Mouse (Mus musculus) kidney, postnatal 25 days (tissue): ENCODE results near the gene Wipf2.
"Not testable (repeated sequence)": the region's sequence is repeated elsewhere in the genome, so short reads cannot be mapped to it uniquely, and the experiment has no call there.

Experiments used
- DNase-seq, 2 experiments: peaks; one replicate each; pipeline ENCODE4 v3.0.0; 2021; ENCODE audit warnings: mixed read lengths in 2 of 2

Gene Wipf2

DNA sequence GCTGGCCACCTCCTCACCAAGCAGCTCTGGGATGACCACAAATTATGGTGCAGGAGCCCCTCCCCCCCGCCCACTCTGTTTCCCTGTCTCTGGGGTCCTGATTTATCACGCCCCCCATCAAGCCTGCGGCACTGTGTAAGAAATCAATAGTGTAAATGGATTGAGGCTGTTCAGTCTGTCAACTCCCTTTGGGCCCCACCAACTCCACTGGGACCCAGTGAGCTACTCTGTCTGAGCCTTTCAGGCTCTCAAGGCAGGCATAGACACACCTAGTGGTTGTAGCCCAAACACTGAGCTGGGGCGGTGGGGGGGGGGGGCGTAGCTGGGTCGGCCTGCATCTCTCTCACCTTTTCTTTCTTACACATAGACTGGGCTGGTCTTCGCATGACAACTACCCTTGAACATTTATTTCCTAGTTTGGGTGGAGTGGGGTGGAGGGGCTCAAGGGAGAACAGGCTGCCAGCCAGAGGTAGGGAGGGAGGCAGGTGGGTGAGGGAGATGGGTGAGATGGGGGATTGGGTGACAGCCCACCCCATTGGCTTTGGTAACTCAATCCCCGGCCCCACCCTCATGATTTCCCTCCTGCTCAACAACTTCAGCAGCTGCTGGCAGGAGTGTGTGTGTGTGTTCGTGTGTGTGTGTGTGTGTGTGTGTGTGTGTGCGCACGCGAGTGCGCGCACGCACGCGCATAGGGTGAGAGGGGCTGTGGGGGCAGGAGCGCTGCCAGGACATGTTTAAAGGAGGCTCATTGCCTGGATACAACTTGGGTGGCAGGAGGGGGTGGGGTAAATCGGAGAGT, 69.1 kb downstream of the Wipf2 start:
- peak in 1 of 2 experiments; percentile 40 for DNase-seq

DNA sequence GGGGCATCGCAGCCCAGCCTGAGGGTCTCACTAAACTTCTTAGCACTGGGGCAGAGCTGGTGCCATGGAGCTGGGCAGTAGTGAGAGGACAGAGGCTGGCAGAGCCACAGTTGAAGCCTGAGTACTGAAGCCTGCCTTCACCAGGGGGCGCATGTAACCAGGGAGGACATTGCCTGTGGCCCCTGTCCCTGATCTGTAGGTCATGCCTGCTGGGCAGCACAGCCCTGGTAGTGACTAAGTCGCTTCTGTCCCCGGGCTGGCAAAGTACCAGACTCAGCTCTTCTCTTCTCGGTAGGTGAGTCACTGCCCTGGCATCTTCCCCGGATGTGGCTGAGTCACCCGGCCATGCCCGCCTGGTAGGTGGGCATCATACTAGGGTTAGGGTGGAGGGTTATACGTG, 69.7 kb downstream of the Wipf2 start:
- DNase-seq: peak; percentile 82 to 89

DNA sequence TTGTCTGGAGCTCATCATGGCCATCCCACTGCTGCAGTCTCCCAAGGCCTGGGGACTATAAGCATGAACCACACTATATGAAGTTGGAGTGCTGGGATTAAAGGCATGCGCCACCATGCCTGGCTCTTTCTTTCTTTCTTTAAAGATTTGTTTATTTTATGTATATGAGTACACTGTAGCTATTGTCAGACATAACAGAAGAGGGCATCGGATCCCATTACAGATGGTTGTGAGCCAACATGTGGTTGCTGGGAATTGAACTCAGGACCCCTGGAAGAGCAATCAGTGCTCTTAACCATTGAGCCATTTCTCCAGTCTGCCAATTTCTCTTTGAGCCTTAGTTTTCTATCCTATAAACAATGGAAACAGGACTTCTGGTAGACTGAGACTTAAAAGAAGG, 70.4 kb downstream of the Wipf2 start:
- DNase-seq: not testable (repeated sequence)

DNA sequence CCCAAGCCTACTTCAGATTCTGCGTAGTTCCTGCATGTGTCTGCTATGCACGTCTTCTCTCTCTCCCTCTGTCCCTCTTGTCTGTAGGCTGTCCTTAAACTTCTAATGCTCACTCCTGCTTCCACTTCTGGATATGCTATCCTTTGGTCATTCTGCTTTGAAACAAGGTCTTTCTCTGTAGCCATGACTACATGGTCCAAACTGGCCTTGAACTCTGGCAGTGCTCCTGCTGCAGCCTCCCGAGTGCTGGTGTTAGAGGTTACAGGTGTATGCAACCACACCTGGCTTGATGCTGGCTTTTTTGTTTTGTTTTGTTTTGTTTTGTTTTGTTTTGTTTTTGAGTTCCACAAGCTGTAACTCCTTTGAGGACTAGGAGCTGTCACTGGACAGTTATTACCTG, 70.9 kb downstream of the Wipf2 start:
- no peak for DNase-seq

DNA sequence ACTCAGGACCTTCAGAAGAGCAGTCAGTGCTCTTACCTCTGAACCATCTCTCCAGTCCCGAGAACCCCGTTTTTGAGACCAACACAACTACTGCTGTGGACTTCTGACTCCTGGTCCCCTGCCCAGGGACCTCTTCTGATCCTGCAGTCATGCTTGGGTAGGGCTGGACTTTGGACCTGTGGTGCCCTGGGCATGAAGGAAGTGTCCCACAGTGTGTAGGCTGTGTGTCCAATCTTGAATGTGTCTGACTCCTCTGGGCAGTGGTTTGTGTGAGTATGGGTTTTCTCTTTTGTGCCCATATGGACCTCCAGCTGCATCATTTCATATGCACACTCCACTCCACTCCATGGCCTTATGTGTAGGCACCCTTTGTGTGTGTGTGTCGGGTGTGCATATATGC, 71.7 kb downstream of the Wipf2 start:
- peak; percentile 87 to 94 for DNase-seq

GRCm38 (mm10) chr11:98936170-98936569, 72.7 kb downstream of the Wipf2 start:
- DNase-seq: peak; percentile 80 to 91

GRCm38 (mm10) chr11:98936606-98937409, 73.4 kb downstream of the Wipf2 start:
- peak; percentile 34 to 53 for DNase-seq

DNA sequence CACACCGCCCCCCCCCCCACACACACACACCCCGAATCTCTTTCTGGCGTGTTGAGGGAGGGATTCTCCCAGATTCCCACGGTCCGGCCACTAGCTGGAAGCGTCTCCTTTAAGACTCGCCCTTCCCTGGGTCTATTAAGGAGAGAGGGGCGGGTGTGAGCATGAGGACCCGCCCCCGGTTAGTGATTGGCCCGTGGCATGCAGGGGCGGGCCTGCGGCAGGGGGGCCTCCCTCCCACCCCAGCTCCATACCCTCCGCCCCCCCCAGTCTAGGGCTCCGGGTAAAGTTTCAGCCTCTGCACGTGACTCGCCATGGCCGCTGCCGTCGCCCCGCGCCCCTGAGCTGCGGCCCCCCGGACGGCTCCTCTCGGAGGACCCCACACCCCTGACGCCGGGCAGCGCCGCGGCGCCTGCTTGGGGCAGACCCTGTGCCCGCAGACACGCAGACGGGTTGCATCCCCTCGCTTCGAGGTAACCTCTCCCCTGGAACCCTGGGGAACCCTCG, 74.0 kb downstream of the Wipf2 start:
- DNase-seq: peak; percentile 94 to 98

GRCm38 (mm10) chr11:98937914-98938694, 74.7 kb downstream of the Wipf2 start:
- peak; percentile 61 to 86 for DNase-seq

DNA sequence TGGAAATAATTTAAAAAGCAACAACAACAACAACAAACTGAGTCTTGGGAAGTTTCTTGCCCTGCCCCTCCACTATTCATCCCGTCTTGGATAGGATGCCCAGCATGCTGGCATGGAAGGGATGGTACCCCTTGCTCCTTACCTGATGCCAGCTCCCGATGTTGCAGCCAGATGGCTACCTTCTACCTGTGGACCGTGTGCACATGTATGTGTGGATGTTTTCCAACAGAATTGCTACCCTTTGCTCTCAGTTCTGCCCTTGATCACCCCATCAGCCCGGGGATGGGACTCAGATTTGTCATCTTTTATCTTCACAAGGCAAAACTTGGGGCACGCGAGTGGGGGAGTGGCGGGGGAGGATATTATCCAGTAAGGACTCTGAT, 75.3 kb downstream of the Wipf2 start:
- DNase-seq: peak in 1 of 2 experiments; percentile 34

DNA sequence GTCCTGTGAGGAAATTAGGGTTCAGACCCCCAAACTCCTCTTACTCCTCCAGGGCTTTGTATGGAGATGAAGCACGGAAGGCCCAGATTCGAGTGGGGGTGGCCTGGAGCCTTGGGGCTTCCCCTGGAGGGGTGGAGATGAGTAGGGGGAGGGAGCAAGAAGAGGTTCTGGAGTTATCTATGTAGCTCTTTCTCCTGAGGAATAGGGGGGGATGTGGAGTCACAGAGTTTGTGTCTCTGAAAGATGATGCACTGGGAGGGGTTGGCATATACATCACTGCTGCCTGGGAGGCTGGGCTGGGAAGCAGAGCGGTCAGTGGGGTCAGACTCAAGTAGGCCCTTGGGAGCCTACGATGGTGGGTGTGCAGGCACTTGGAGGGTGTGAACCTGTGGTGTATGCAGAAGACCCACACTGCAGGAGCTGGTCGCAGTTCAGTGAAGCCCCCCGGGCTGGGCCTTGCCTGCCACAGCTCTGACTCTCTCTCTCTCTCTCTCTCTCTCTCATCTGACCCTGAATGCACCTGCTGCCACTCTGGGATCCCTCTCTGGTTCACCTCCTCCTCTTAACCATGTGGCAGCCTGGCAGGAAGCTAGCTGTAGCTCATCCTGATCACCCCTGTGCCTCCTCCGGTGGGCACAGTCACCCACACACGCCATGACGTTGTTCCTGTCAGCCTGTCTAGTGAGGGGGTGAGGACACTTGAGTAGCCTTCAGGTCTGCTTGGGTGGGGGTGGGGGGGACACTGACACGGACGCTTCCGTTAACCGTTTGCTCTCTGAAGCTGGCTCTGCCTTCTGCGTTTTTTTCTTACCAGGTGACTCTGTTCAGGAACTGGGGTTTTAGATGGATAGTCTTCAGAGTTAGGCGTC, 75.9 kb downstream of the Wipf2 start:
- DNase-seq: peak in 1 of 2 experiments; percentile 45

- DNase-seq: peak in 1 of 2 experiments; percentile 49
Measured at GRCm38 (mm10) chr11:98939953-98940641, 76.7 kb downstream of the Wipf2 start.

- DNase-seq: peak in 1 of 2 experiments; percentile 53
Measured at GRCm38 (mm10) chr11:98940776-98941175, 77.3 kb downstream of the Wipf2 start.

DNA sequence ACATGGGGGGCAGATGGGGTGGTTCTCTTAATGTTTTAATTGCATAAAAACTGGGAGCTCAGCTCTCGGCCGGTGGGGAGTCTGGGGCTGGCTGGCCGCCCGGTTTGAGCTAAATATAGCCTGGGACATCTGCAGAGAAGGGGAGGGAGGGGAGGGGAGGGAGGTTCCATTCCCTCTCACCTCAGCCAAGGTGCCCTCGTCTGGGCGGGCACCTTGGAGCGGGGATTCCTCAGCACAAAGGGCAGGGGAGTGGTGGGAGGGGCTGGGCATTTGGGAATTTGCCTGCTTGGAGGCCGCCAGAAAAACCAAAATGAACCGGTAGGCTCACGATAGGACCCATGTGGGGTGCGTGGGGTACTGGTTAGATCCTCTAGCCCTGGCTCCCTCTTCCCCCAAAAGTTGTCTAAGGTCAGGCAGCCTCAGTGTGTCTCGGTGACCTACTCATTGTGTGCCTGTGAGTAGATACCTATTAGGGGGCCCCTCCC, 77.9 kb downstream of the Wipf2 start:
- DNase-seq: peak; percentile 88 to 93

DNA sequence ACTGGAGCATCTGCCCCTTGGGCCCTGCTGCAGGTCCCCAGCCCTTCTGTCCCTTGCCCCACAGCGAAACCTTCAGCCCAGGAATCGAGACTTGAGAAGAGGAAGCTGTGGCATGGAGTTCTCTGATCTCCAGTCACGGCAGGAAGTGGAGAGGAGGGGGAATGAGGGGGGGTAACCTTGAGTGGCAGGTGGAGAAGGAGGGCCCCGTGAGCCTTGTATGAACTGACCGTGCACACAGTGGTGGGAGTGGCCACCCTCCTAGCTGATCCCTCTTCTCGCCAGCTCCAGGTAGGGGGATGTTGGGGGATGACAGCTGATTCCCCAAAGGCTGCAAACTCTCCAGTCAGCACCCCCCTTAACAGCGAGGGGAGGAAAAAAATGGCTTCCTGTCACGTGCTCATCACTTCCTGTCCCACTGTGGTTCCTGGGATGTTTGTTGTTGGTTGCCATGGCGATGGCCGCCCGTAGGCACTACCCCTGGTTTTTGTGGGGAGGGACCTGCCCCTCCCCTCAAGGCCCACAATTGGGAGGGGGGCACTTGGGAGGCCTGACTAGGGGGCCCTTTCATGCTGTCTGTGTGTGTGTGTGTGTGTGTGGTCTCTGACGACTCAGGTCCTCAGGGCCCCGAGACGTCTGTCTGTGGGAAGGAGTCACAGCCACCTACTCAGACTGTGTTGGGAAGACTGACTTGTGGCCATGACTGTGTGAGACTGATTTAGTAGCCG, 78.5 kb downstream of the Wipf2 start:
- DNase-seq: peak; percentile 87 to 93

DNA sequence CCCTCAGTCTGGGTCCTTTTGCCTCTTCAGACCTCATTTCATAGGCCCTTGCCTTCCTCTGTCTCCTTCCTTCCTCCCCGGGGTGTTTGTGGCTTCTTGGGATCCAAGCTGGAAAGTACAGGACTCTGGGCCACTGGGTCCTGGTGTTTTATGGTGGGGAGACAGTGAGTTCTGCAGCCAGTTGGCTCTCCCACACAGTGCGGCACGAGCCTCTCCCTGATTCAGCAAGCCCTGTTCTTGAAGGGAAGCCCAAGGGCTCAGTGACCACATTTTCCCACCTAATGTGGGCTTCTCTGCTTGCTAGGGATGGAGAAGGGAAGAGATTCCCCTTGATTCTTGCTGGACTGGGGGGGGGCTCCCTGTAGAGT, 79.1 kb downstream of the Wipf2 start:
- no peak for DNase-seq

DNA sequence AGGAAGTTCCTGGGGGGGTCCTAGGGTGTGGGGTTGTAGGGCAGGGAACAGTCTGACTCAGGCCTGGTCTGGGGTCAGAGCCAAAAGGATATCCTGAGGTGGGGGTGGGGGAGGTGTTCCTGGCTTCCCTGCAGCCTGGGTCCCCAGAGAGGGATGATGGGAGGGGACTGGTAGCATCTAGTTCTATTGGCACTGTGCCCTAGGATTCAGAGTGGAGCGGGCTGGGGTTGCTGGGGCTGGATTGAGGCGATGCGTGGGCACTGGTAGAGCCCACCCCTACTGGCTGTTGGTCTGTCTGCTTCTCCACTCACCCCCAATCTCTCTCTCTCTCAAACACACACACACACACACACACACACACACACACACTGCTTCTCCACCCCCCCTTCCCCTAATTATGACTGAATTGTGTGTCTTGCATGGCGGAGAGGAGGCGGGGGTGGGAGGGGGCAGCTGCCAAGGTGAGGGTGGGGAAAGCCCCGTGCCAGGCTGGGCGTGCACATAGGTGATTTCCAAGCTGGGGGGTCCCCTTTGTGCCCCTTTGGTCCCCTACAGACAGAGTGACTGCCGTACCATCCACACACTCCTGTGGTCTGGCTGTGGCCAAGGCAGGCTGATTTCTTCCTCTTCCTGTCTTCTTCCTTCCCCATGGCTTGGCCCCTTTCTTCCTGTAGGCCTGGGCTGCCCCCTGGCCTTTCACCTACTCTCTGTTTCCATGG, 79.6 kb downstream of the Wipf2 start:
- DNase-seq: peak; percentile 78 to 91

GRCm38 (mm10) chr11:98943741-98944461, 80.5 kb downstream of the Wipf2 start:
- DNase-seq: peak; percentile 65 to 67
